Mouse (Mus musculus): ENCODE results near the gene Irs2.

DNA sequence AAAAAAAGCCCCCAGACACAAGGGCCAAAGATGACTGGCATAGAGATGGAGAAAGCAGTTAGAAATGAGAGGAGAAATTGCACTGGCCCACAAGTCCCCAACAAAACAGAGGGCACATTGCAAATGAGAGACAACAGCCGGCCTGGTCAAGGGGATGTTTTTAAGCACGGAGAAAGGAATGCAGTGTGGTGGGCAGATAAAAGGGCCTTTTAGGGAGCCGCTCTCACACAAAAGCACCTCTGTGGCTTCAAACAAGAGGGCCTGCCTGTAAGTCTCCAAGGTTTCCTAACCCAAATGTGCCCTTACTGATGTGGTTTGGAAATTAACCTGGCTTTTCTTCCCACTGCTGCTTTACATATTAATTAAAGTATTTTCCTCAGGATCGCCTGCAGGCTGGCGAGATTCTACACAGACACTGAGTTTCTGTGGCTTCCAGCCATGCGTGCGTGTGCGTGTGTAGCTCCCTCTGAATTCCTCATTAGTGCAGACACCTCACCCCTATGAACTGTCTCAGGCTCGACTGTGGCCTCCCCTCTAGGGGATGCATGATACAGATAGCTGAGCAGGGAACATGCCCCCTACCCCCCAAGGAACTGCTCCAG, 35.3 kb downstream of the Irs2 start:
- TF ChIP-seq CTCF (IDR thresholded peaks at IDR 0.05; ENCODE audit: insufficient read depth, low read depth, low read length) (no peak), POLR2A (IDR thresholded peaks at IDR 0.05; ENCODE audit: insufficient read depth, low read depth, low read length) (no peak)
